Mouse (Mus musculus) liver (tissue): Measurements from ENCODE around the gene Ccnj.

Experiments used
- DNase-seq: peaks from one replicate; pipeline ENCODE4 v3.0.0-alpha.2; 2020; ENCODE audit warnings: mixed read lengths

The Ccnj gene

DNA sequence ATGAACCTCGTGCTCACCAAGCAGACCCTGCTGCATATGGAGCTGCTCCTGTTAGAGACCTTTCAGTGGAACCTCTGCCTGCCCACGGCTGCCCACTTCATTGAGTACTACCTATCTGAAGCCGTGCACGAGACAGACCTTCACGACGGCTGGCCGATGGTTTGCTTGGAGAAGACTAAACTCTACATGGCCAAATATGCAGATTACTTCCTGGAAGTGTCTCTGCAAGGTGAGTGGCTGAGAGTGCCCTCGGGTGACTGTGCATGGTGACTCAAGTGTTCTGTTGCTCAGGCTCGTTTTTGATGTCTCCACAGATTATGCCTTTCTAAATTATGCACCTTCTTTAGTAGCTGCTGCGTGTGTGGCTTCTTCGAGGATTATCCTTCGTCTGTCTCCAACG is 13.7 kb downstream of the Ccnj start:
- DNase-seq = no peak

DNA sequence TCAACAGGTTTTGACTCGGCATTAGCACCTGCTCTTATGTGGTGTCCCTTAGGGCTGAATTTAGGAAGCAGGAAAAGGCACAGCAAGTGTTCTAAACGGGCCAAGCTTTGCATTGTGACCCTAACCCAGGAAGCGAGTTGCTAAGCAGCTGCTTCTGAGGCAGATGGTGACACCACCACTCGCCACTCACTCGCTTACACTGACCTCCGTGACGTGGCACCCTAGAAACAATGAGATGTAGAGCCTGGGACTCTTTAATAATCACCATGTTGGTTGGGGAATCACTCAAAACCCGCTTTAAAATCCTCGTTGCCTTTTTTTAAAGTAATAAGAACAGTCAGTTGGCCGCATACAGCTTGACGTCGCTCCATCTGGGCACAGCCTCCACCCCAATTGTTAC is 18.3 kb downstream of the Ccnj start:
- no peak for DNase-seq

DNA sequence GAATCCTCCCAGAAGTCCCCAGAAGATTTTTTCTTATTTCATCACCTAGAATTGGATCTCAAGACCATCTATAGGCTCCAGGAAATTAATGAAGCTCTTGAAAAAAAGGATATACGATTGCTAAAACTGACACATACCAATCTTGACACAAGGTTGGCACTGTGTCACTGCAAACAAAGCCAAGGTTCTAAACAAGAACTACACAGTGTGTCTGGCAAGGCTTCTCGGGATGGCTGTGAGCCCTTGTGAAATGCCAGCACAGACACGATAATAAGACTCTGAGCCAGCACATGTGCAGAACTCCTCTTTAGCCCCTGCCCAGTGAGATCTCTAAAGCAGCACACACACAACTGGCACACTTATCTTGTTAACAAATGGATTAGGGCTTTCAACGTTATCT is 28.5 kb downstream of the Ccnj start:
- no peak for DNase-seq

DNA sequence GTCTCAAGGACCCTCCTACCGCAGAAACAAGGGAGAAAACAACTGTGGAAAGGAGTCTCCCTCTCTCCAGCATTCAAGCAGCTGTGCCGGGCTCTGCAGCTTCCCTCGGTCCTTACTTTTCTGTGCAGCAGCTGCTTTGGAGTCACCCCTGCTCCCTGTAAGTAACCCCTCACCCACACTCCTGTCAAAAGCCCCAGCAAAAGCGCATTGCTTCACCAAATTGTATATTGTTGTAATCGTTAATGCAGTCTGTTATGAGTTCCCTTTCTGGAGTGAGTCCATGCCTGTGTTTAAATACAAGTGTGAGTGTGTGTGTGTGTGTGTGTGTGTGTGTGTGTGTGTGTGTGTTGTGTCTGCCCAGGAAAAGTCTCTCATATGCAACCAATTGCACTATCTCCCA is 37.2 kb downstream of the Ccnj start:
- no peak for DNase-seq

DNA sequence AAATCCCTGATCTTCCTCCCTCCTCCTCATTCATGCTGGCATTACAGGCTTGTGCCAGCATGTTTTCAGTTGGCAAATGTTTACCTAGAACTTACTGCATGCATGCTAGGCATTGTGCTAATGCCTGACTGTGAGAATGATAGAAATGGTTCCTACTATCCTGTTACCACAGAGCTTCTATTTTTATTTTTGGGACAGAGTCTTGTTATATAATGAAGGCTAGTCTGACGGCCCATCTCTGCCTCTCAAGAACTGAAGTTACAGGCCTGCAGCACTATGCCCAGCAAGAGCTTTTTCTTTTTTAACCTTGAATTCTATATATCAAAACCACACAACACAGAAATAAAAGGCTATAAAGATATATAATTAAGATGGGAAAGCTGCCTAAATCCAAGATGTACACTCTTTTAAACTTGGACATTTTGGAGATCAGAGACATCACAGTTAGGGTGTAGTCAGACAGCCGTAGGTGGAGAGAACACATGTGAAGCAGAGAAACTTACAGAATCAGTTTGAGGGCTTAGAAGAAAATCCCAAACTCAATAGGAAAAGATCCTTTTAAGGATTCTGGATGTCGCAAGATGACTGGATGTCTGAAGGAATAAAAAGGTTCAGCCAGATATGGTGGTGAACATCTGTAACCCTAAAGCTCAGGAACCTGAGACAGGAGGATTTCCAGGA is 38.5 kb downstream of the Ccnj start:
- DNase-seq = no peak

DNA sequence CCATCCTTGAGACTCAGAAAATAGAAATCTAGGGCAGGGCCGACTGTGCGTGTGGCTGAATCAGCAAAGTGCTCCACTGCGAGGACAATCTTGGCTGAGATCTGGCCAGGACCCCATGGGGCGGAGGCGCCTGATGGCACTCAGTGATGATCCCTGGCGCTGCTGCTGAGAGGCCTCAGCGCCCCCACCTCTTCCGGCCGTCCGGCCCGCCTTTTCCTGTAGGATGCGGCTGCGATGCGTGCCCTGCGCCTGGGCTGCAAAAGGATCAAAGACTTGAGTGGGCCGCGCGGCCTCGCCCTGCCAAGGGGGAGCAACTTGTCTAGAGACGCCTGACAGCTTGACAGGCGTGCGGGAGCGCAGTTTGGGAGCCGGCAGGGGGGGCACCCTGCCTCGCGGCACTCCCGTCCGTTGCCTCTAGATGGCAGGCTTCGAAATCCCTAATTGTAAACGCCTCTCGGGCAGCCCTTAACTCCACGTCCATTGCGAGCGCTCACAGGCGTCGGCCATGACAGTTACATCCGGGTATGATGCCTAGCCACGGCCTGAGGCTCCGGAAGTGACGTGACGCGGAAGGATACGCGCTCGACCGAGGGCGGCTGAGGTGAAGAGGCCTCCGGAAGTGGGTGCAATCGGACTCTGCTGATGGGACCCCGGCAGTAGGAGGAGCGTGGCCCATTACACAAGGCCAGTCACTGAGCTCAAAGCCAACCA is 42.0 kb downstream of the Ccnj start:
- DNase-seq = peak; percentile 87

DNA sequence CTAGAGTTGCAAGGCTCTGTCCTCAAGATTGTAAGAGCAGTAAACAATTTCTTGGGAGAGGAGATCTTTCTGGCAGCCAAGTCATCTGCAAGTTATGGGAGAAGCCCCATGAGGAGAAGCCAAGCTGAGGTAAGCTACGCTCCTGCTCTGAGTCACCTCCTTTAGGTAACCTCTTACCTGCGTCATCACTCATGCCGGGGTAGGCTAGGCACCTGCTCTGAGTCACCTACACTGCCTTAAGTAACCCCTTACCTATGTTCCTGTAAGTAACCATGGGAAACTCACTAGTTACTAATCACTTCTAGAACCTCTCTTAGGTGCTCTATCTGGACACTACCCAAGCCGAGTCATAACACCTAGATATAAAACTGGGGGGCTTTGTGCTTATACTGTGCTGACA is 50.6 kb downstream of the Ccnj start:
- DNase-seq = no peak

DNA sequence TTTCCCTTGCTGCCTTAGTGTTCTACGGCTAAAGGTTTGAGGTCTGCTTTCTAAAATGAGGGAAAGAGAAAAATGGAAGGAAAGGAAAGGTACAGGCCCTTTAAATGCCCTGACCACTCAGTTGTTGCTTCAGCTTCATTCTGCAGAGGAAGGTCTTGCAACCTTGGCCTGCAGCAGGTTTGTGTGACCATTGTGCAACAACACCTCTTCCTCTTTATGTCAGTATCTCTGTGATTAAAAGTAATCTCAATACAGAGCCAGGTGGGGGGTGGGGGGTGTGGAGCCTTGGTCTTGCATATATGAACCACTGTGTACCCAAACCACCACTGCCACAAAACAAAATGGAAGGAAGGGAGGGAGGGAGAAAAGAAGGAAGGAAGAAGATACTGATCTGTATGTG is 57.8 kb downstream of the Ccnj start:
- DNase-seq = no peak

DNA sequence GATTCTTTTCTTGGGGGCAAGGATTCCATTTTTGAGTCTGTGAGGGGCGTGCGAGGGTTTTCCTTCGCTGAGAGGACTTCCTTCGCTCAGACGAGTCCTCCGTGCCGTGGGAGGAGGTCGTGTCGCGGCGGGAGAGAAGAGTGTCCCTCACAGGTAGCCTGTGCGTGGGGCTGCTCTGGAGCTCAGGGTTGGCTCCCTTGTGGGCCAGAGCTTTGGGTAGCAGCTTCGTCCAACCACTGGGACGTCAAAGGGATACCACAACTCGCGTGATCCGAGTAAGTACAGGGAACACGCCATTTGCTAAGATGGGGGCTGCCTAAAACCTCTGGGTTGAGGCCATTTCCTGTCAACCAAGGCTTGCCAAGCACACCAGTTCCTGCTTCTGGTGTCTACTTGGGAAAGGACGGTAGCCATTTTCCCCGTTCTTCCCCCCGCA is 63.0 kb downstream of the Ccnj start:
- DNase-seq = no peak

DNA sequence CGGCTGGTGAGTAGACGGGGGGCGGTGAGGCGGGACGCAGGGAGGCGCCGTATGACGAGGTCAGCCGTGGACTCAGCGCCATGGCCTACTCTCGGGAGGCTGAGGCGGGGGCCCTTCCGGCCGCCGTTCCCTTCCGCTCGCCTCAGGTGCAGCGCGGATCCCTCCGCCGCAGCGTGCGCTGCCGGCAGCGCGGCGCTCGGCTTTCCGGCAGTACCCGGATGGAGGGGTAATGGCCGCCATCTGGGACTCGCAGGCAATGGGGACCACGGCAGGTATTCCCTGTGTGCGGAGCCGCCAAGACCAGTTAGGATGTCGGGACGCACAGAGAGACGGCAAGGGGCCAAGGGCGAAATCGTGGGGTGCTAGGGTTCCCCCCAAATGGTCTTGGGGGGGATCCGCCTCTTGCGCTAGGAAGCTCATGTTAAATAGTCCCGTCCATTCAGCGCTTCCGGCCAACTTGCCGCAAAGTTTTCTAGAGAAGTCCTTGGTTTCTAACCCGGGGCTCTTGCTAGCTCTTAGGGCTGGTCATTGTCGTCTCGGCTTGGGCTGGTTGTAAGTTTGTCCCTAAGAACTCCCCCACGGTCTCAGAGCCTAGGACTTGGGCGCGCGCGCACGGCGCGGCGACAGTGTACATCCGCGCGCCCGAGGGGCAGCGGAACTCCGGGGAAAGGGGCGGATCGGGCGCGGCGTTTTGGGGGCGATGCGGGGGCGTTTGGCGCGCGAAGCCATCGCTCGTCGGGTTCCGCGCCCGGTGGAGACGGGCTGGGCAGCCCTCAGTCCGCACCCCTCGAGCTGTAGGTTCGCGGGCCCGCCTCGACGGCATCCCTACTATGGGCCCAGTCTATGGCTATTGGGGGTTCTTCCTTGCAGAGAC is 63.7 kb downstream of the Ccnj start, which contains the start of gene Zfp518a:
Gene Zfp518a, plus strand, starts transcription at position 187 of the 874 bp plus-strand sequence.
- DNase-seq = peak; percentile 88

DNA sequence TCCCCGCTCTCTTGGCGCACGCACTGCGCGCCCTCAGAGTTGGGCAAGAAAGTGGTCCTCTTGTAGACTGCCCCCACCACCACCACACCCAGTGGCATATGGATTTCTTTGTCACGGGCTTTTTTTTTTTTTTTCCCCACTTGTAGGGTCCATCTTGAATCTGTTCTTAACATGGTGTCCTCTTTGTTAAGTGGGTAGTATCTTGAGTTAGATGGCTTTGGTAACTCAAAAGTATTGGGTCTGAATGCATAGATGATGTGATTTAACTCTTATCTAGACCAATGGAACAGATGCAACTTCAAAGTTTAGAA is 64.3 kb downstream of the Ccnj start:
- DNase-seq = no peak
